Mouse (Mus musculus) lung, embryonic 14.5 days (tissue): Measurements from ENCODE around the gene Stoml1. TPM values are rescaled to one million over a fixed set of nuclear protein-coding genes. Genes with fewer than 3 reads are reported as not detected.
A peak's percentile ranks its signal among the peaks of the same experiment; 100 is the strongest.

Experiments used
- ATAC-seq: fragments of 200-750 bp; cut with Nextera tagmentation; 2 replicates; pipeline ENCODE4 v1.8.0; 2017; ENCODE audit warnings: mild to moderate bottlenecking, moderate TSS enrichment, moderate library complexity; ENCODE audit not compliant: insufficient read depth
- DNase-seq: peaks from one replicate; pipeline ENCODE4 v3.0.0-alpha.2; 2015
- H3K27ac ChIP-seq: fragments of 300-500 bp; sonication (generic); 2 replicates; pipeline ENCODE4 v1.5.1; 2014; ENCODE audit warnings: low read depth, mild to moderate bottlenecking, moderate library complexity
- H3K27me3 ChIP-seq: fragments of 300-500 bp; sonication (generic); 2 replicates; pipeline ENCODE4 v1.6.1; 2014; ENCODE audit warnings: low read length, control low read depth; ENCODE audit not compliant: insufficient read depth
- H3K36me3 ChIP-seq: fragments of 300-500 bp; sonication (generic); 2 replicates; pipeline ENCODE4 v1.6.1; 2014; ENCODE audit warnings: control low read depth; ENCODE audit not compliant: insufficient read depth
- H3K4me1 ChIP-seq: fragments of 300-500 bp; sonication (generic); 2 replicates; pipeline ENCODE4 v1.6.1; 2014; ENCODE audit warnings: antibody characterized with exemption, control low read depth; ENCODE audit not compliant: insufficient read depth
- H3K4me2 ChIP-seq: fragments of 300-500 bp; sonication (generic); 2 replicates; pipeline ENCODE4 v1.6.1; 2014; ENCODE audit warnings: mild to moderate bottlenecking
- H3K4me3 ChIP-seq: fragments of 300-500 bp; sonication (generic); 2 replicates; pipeline ENCODE4 v1.5.1; 2014; ENCODE audit warnings: low read depth, low read length
- H3K9ac ChIP-seq: fragments of 300-500 bp; sonication (generic); 2 replicates; pipeline ENCODE4 v1.6.1; 2014
- H3K9me3 ChIP-seq: fragments of 300-500 bp; sonication (generic); 2 replicates; pipeline ENCODE4 v1.6.1; 2016; ENCODE audit warnings: low read depth, low read length, control low read depth
- CTCF ChIP-seq: IDR thresholded peaks from 2 replicates; pipeline ENCODE4 v1.5.1; 2016; ENCODE audit warnings: antibody characterized with exemption, low read depth
- WGBS: fragments of 180-500 bp; shearing (Covaris S2); extraction: QIAGEN DNeasy Blood & Tissue Kit; methylation state at CpG from one replicate; pipeline ENCODE4 v1.1.7; 2014; 5-methylcytosine and 5-hydroxymethylcytosine counted together
- polyA plus RNA-seq: library from polyadenylated mRNA; unstranded; fragments of >200 nt; fragmentation: Nextera tagmentation; extraction: Ambion mirVana; gene quantifications from 2 replicates; pipeline ENCODE4 v1.2.1, GENCODE M21; 2014

The Stoml1 gene
- polyA plus RNA-seq, 1 experiment from 2014 or later, result 27.1 TPM

DNA sequence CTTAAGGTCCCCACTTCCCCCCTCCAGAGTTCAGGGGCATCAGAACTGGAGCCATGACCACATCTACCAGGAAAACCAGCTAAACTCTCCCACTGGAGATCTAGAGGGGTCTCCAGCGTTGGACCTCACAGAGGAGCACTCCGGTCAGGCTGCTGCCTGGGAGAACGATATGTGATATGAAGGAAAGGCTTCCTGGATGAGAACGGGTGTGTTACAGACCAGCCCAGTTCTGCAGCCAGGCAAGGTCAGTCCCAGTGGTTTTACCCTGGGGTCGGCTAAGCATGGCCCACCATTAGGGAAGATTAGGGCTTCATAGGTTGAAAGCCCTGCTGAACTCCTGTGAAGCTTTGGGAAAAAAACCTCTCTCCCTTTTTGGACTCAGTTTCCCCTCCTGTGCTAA, 39.6 kb upstream of the Stoml1 start:
- Histone ChIP-seq H3K4me3 (no peak overlapping the region), H3K9ac (no peak overlapping the region), H3K4me2 (peak overlapping the region; percentile 25; the same call in 1 of the 2 replicates), H3K36me3 (no peaks in the 10 kb centered on the region), H3K9me3 (no peaks in the 10 kb centered on the region), H3K4me1 (peaks cover 13% of the 10 kb centered on the region), H3K27ac (no peak overlapping the region), H3K27me3 (no peaks in the 10 kb centered on the region)
- WGBS, result 57% methylated on average over 5 of the region's 5 CpGs
- TF ChIP-seq CTCF, result no peak
- DNase-seq (no peak), ATAC-seq (no peak)

DNA sequence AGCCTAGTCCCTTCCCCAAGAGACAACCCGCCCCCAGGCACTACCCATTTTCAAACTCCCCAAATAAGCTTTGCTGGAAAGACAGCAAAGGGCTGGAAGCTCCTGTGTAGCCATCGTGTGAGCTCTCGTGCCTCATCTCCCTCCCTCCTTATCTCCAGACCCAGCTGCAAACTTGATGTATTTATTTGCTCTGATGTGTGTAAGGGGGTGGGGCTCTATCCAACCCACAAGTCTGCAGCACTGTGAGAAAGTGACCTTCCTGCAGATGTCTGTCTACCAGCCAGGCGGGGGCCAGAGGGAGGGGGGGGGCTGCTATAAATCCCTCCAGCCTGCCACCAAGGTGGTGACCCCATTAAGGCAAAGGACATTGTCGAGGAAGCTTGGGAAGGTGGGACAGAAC, 39.1 kb upstream of the Stoml1 start:
- WGBS, result 8% methylated on average over 5 of the region's 5 CpGs
- no peak for TF ChIP-seq CTCF
- no peak overlapping the region for H3K9ac ChIP-seq
- ATAC-seq (peak; percentile 64), DNase-seq (peak; percentile 47)
- H3K27ac ChIP-seq, result no peak overlapping the region
- H3K4me3 ChIP-seq, result no peak overlapping the region
- peak overlapping the region; percentile 25; the same call in 1 of the 2 replicates for H3K4me2 ChIP-seq
- H3K9me3 ChIP-seq, result no peaks in the 10 kb centered on the region
- H3K4me1 ChIP-seq, result peaks cover 13% of the 10 kb centered on the region
- no peaks in the 10 kb centered on the region for H3K27me3 ChIP-seq
- no peaks in the 10 kb centered on the region for H3K36me3 ChIP-seq

DNA sequence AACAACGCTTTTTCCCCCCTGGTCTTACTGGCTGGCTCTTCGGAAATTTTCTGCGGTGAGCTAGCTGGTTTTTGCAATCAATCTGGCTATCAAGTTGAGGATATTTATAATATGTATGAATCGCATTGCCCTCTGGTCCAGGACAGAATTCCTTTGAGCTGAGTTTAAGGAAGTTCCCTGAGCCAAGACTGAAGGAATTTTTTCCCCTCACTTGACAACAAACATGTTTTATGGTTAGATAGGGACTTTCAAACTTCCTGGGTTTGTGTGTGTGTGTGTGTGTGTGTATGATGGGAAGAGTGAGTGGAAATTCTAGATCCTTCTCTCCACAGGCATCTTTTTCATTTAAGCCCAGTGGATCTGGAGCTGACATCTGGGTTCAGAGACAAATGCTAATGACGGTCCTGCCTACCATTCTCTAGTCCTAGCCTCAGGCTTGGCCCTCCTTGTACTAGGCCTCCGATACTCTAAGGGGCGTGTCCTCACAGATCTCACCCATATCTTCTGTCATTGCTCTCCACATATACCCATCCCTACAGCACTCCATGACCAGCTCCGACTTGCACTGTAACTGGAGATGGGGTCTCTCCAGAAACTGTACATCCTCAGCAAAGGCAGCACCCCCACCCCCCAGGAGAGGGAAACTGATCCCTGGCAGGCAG, 38.3 kb upstream of the Stoml1 start:
- DNase-seq (peak; percentile 58), ATAC-seq (0 out of 2 replicates have a peak, but pooled peaks have one; percentile 32)
- TF ChIP-seq CTCF, result no peak
- H3K27me3 ChIP-seq, result no peaks in the 10 kb centered on the region
- 28% methylated on average over 8 of the region's 8 CpGs for WGBS
- no peak overlapping the region for H3K9ac ChIP-seq
- H3K4me1 ChIP-seq, result peaks cover 13% of the 10 kb centered on the region
- no peak overlapping the region for H3K4me2 ChIP-seq
- H3K36me3 ChIP-seq, result peaks cover 3% of the 10 kb centered on the region; the same call in 1 of the 2 replicates
- H3K9me3 ChIP-seq, result no peaks in the 10 kb centered on the region
- H3K4me3 ChIP-seq, result no peak overlapping the region
- peak overlapping the region; percentile 63 for H3K27ac ChIP-seq

DNA sequence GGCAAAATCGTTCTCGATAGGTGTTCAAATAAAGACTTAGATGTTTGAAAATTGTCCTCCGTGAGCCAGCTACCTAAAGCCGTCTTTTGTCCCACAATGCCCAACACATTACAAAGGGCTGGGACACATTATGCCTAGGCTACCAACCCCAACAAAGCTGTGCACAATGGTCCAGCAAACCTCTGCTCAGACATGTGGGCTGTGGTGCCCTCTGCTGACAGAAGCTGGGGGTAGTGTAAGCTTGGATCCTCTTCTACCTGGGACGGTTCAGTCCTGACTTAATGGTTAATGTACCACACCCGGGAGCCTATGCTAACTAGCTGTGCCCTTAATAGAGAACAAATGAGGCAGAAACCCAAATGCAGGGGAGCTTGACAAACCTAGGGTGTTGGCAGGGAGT, 36.6 kb upstream of the Stoml1 start:
- no peak overlapping the region for H3K4me2 ChIP-seq
- DNase-seq (peak; percentile 71), ATAC-seq (no peak)
- H3K27me3 ChIP-seq, result no peaks in the 10 kb centered on the region
- no peaks in the 10 kb centered on the region for H3K9me3 ChIP-seq
- H3K4me3 ChIP-seq, result no peak overlapping the region
- H3K27ac ChIP-seq, result no peak overlapping the region
- H3K9ac ChIP-seq, result no peak overlapping the region
- peak; percentile 67 for TF ChIP-seq CTCF
- peaks cover 20% of the 10 kb centered on the region for H3K36me3 ChIP-seq
- H3K4me1 ChIP-seq, result peaks cover 13% of the 10 kb centered on the region
- WGBS, result 59% methylated on average over 6 of the region's 6 CpGs

DNA sequence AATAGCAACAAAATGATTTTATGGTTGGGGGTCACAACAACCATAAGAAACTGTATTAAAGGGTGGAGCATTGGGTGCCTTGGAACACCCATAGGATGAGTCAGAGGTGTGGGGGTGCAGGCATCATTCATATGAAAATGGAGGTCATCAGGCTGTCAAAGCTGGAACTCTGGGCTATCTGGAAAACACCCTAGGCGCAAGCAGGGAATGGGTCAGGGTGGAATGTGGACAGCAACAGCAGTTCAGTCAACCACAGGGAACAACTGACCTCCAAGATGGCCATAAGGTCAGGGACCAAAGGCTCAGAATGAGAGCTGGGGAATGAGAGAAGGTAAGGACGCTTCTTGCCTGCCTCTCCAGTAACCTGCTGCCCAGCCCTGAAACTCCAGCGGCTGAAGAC, 34.4 kb upstream of the Stoml1 start:
- TF ChIP-seq CTCF, result no peak
- Histone ChIP-seq H3K4me2 (no peak overlapping the region), H3K27me3 (no peaks in the 10 kb centered on the region), H3K4me1 (peaks cover 10% of the 10 kb centered on the region), H3K9ac (no peak overlapping the region), H3K4me3 (no peak overlapping the region), H3K9me3 (no peaks in the 10 kb centered on the region), H3K36me3 (peaks cover 27% of the 10 kb centered on the region), H3K27ac (no peak overlapping the region)
- DNase-seq (no peak), ATAC-seq (no peak)
- WGBS, result 86% methylated on average over 3 of the region's 3 CpGs

DNA sequence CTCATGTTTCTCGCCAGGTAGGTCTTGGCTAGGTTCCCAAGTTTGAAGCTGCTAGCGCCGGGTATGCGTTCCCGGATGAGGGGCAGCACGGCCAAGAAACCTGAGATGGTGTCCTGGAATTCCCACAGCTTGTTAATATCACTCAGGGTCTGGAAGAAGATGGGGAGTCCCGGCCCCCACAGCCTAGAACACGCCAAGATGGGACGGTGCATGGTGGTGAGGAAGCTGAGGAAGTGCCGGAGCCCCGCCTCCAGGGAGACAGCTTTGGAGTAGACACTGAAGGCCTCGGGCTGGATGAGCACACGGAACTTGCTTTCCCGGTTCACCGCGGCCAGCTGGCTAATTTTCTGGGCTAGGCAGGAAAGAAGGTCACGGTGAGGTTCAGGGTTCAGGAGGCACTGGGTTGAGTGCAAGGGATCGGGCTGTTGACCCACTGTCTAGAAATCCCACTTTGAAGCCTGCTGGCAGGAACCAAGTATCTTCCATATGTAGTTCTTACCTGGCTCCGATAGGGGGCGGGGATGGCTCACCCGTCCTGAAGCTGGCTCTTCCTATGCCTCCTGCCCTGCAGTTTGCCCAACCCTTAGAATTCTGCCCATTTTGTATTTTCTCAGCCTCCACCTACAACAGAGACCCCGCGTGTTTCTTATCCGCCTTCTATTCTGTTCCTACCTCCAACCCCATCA, 32.6 kb upstream of the Stoml1 start:
- Histone ChIP-seq H3K36me3 (peaks cover 33% of the 10 kb centered on the region), H3K9me3 (no peaks in the 10 kb centered on the region), H3K9ac (no peak overlapping the region), H3K4me3 (no peak overlapping the region), H3K4me2 (no peak overlapping the region), H3K27ac (no peak overlapping the region), H3K27me3 (no peaks in the 10 kb centered on the region), H3K4me1 (no peaks in the 10 kb centered on the region)
- no peak for ATAC-seq
- WGBS, result 67% methylated on average over 24 of the region's 24 CpGs
- peak; percentile 76 for TF ChIP-seq CTCF
- peak; percentile 69 for DNase-seq

DNA sequence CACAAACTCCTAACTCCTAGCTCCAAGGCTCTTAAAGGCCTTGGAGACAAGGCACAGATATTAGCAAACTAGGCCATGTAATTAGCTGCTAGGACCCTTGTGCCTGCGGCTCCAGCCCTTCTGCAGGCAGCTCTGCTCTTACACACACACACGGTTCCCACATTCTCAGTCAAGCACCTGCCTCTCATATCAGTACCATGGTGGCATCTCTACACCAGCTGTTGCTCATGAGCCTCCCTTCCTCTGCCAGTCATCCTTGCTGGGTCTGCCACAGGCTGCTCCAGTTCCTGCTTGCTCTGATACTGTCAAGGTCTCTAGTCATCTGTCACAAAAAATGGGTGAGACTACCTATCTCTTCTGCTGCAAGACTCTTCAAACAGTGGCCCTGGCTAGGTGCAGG, 28.6 kb upstream of the Stoml1 start:
- ATAC-seq (no peak), DNase-seq (no peak)
- no peak overlapping the region for H3K27ac ChIP-seq
- H3K36me3 ChIP-seq, result peaks cover 60% of the 10 kb centered on the region
- 92% methylated on average over 2 of the region's 2 CpGs for WGBS
- no peak overlapping the region for H3K4me3 ChIP-seq
- H3K4me2 ChIP-seq, result no peak overlapping the region
- H3K9me3 ChIP-seq, result no peaks in the 10 kb centered on the region
- TF ChIP-seq CTCF, result no peak
- no peak overlapping the region for H3K9ac ChIP-seq
- no peaks in the 10 kb centered on the region for H3K4me1 ChIP-seq
- H3K27me3 ChIP-seq, result no peaks in the 10 kb centered on the region
